Mouse (Mus musculus): Measurements from ENCODE around the gene Gm45837. TPM values are rescaled to one million over a fixed set of nuclear protein-coding genes. Genes with fewer than 3 reads are reported as not detected.

Gm45837 gene
- polyA plus RNA-seq, 1 experiment from 2014 or later = not detected

DNA sequence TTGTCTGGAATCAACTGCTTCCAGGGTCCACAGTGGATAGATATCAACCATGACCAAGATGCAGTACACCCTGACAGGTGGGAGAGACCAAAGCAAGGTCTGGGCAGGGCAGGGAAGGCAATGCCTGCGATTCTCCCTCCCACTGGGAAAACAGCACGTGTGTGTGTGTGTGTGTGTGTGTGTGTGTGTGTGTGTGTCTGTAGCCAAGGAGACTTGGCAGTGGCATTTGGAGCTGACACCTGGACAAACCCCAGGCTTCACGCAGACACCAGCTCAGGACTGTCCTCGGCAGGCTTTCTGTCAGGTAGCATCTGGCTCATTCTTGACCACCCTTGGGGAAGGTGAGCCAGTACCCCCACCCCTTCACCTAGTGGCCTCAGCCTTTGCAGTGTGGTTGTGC is 69.2 kb downstream of the Gm45837 start:
- WGBS = 58% methylated on average over 4 of the region's 4 CpGs
- Histone ChIP-seq H3K9ac (no peak overlapping the region), H3K4me1 (peaks cover 15% of the 10 kb centered on the region), H3K9me3 (no peaks in the 10 kb centered on the region), H3K27me3 (replicated peaks) (0 out of 2 replicates have a peak, but pooled peaks cover 18% of the 10 kb centered on the region), H3K4me3 (no peak overlapping the region), H3K4me2 (no peak overlapping the region), H3K27ac (replicated peaks) (no peak overlapping the region), H3K36me3 (no peaks in the 10 kb centered on the region)
- no peak for ATAC-seq (ENCODE audit: extremely low read depth, insufficient number of reproducible peaks, low FRiP score, low TSS enrichment)

- 68% methylated on average over 6 of the region's 6 CpGs for WGBS
- Histone ChIP-seq H3K4me3 (no peak overlapping the region), H3K27ac (replicated peaks) (no peak overlapping the region), H3K4me1 (peaks cover 15% of the 10 kb centered on the region), H3K9me3 (no peaks in the 10 kb centered on the region), H3K27me3 (replicated peaks) (0 out of 2 replicates have a peak, but pooled peaks cover 13% of the 10 kb centered on the region), H3K4me2 (no peak overlapping the region), H3K36me3 (no peaks in the 10 kb centered on the region), H3K9ac (no peak overlapping the region)
- no peak for ATAC-seq (ENCODE audit: extremely low read depth, insufficient number of reproducible peaks, low FRiP score, low TSS enrichment)
Observed at GRCm38 (mm10) chr7:101480671-101481070, 70.0 kb downstream of the Gm45837 start.

- Histone ChIP-seq H3K9ac (no peak overlapping the region), H3K27me3 (replicated peaks) (0 out of 2 replicates have a peak, but pooled peaks cover 8% of the 10 kb centered on the region), H3K27ac (replicated peaks) (no peak overlapping the region), H3K36me3 (no peaks in the 10 kb centered on the region), H3K4me1 (peaks cover 15% of the 10 kb centered on the region), H3K4me2 (no peak overlapping the region), H3K4me3 (no peak overlapping the region), H3K9me3 (no peaks in the 10 kb centered on the region)
- ATAC-seq (ENCODE audit: extremely low read depth, insufficient number of reproducible peaks, low FRiP score, low TSS enrichment) = no peak
- 57% methylated on average over 8 of the region's 8 CpGs for WGBS
Observed at GRCm38 (mm10) chr7:101481872-101482498, 71.3 kb downstream of the Gm45837 start.

GRCm38 (mm10) chr7:101482499-101483081 is 71.9 kb downstream of the Gm45837 start:
- Histone ChIP-seq H3K4me2 (peak overlapping the region; percentile 41), H3K4me1 (peaks cover 15% of the 10 kb centered on the region), H3K27me3 (replicated peaks) (0 out of 2 replicates have a peak, but pooled peaks cover 7% of the 10 kb centered on the region), H3K36me3 (no peaks in the 10 kb centered on the region), H3K9ac (no peak overlapping the region), H3K27ac (replicated peaks) (no peak overlapping the region), H3K4me3 (no peak overlapping the region), H3K9me3 (no peaks in the 10 kb centered on the region)
- ATAC-seq (ENCODE audit: extremely low read depth, insufficient number of reproducible peaks, low FRiP score, low TSS enrichment) = no peak
- WGBS = 42% methylated on average over 9 of the region's 9 CpGs

- H3K9me3 ChIP-seq = no peaks in the 10 kb centered on the region
- WGBS = 65% methylated on average over 9 of the region's 9 CpGs
- H3K36me3 ChIP-seq = no peaks in the 10 kb centered on the region
- peaks cover 15% of the 10 kb centered on the region for H3K4me1 ChIP-seq
- H3K27ac ChIP-seq (replicated peaks) = no peak overlapping the region
- no peak for ATAC-seq (ENCODE audit: extremely low read depth, insufficient number of reproducible peaks, low FRiP score, low TSS enrichment)
- H3K9ac ChIP-seq = no peak overlapping the region
- H3K4me2 ChIP-seq = no peak overlapping the region
- no peak overlapping the region for H3K4me3 ChIP-seq
- peaks cover 5% of the 10 kb centered on the region; the same call in 1 of the 2 replicates for H3K27me3 ChIP-seq (replicated peaks)
Observed at GRCm38 (mm10) chr7:101483498-101484115, 72.9 kb downstream of the Gm45837 start.

DNA sequence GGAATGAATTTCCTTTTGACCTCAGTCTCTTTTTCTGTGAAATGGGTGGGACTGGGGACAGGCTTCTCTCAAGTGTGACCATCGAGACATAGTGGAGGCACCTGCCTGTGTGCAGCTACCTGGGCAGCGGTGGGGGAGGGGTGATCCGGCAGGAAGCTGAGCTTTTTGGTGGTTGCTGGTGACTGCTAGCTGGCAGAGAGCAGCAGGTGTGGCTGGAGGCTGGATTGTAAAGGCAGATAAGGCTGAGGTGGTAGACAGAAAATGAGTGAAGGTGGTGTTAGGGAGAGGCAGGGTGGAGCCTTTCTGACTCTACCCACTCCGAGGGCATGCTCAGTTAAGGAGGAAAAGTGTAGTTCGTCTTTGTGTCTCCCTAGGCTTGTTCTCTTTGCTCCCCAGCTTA is 76.4 kb downstream of the Gm45837 start:
- Histone ChIP-seq H3K27ac (replicated peaks) (no peak overlapping the region), H3K4me3 (no peak overlapping the region), H3K4me1 (peaks cover 15% of the 10 kb centered on the region), H3K36me3 (no peaks in the 10 kb centered on the region), H3K9ac (no peak overlapping the region), H3K9me3 (no peaks in the 10 kb centered on the region), H3K27me3 (replicated peaks) (no peaks in the 10 kb centered on the region; the same call in 1 of the 2 replicates), H3K4me2 (no peak overlapping the region)
- WGBS = 73% methylated on average over 5 of the region's 5 CpGs
- no peak for ATAC-seq (ENCODE audit: extremely low read depth, insufficient number of reproducible peaks, low FRiP score, low TSS enrichment)

DNA sequence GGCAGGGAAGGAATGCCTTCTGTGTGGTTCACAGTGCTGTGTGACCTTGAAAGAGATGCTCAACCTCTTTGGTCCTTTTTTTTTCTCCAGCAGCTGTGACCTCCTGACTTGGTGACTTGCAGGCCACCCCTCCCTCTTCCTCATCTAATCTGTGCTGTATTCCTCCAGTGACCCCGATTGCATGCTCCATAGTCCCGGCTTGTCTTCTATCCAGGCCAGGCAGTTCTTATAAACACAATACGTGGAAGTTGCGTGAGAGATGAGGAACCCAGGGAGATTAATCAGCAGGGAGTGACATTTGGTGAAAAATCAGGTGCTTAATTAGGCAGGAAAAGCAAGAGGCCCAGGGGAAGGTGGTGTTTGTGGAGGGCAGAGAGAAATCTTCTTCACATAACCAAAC is 80.3 kb downstream of the Gm45837 start:
- Histone ChIP-seq H3K4me1 (no peaks in the 10 kb centered on the region), H3K4me2 (no peak overlapping the region), H3K4me3 (no peak overlapping the region), H3K27me3 (replicated peaks) (peaks cover 1% of the 10 kb centered on the region), H3K9ac (no peak overlapping the region), H3K27ac (replicated peaks) (no peak overlapping the region), H3K36me3 (no peaks in the 10 kb centered on the region), H3K9me3 (no peaks in the 10 kb centered on the region)
- WGBS = 47% methylated on average over 4 of the region's 4 CpGs
- no peak for ATAC-seq (ENCODE audit: extremely low read depth, insufficient number of reproducible peaks, low FRiP score, low TSS enrichment)

DNA sequence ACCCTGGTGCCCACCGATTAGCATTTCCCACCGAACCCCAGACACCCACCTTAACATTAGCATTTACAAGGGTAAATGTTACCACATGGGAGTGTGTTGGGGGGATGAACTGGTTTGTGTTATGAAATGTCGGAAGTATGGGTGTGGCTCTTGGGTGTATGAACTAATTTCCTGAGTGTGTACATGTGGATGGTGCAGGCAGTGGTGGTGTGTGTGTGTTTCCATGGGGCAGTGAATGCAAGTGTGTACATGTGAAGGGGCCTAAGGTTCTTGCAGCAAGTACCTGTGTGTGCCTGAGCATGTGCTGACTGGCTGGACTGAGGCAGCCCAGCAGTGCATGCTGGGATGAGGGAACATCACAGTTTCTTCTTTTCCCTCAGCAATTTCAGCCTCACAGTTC is 87.7 kb downstream of the Gm45837 start:
- H3K9ac ChIP-seq = no peak overlapping the region
- H3K4me1 ChIP-seq = no peaks in the 10 kb centered on the region
- no peaks in the 10 kb centered on the region; the same call in 1 of the 2 replicates for H3K9me3 ChIP-seq
- ATAC-seq (ENCODE audit: extremely low read depth, insufficient number of reproducible peaks, low FRiP score, low TSS enrichment) = no peak
- peaks cover 66% of the 10 kb centered on the region for H3K27me3 ChIP-seq (replicated peaks)
- H3K27ac ChIP-seq (replicated peaks) = no peak overlapping the region
- WGBS = 72% methylated on average over 3 of the region's 3 CpGs
- H3K4me3 ChIP-seq = no peak overlapping the region
- H3K4me2 ChIP-seq = no peak overlapping the region
- no peaks in the 10 kb centered on the region for H3K36me3 ChIP-seq

DNA sequence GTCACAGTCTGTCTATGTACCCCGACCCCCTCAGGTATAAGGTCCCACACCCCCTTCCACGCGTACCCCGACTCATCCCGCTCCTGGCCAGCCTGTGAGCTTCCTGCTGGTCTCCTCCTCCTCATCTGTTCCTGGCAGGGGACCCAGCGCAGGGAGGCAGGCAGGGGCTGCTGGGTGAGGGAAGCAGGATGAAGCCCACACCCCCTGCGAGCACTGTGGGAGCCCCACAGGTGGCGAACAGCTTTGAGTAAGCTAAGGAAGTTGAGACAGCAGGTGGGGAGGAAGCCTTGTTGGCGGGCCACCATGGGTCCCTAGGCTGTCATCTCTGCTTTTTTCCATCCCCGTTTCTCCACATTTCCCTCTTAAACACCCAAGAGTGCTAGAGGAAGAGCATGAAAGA is 88.6 kb downstream of the Gm45837 start:
- Histone ChIP-seq H3K4me3 (no peak overlapping the region), H3K27me3 (replicated peaks) (peaks cover 75% of the 10 kb centered on the region), H3K4me2 (no peak overlapping the region), H3K9ac (no peak overlapping the region), H3K9me3 (no peaks in the 10 kb centered on the region; the same call in 1 of the 2 replicates), H3K36me3 (no peaks in the 10 kb centered on the region), H3K27ac (replicated peaks) (no peak overlapping the region), H3K4me1 (peaks cover 8% of the 10 kb centered on the region)
- no peak for ATAC-seq (ENCODE audit: extremely low read depth, insufficient number of reproducible peaks, low FRiP score, low TSS enrichment)
- WGBS = 32% methylated on average over 10 of the region's 10 CpGs

DNA sequence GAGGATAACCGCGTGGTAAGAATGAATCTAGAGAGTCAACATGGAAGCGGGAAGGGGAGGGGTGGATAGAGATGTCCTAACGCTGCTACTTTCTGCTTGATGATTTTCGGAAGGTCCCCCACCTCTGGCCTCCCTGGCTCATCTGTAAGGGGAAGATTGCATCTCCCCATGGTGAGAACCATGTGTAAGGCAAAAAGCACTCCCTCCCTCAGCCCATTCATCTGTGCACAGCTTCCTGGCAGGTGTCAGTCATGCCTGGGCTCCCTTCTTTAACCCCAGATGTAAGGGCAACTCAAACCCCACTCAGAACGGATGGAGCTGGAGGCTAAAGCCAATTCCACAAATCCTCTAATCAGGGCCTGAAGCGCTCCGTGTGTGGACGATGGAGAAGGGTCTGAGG is 89.0 kb downstream of the Gm45837 start:
- H3K27ac ChIP-seq (replicated peaks) = no peak overlapping the region
- H3K9me3 ChIP-seq = no peaks in the 10 kb centered on the region; the same call in 1 of the 2 replicates
- H3K4me3 ChIP-seq = no peak overlapping the region
- H3K4me1 ChIP-seq = peaks cover 12% of the 10 kb centered on the region
- H3K4me2 ChIP-seq = no peak overlapping the region
- ATAC-seq (ENCODE audit: extremely low read depth, insufficient number of reproducible peaks, low FRiP score, low TSS enrichment) = no peak
- no peaks in the 10 kb centered on the region for H3K36me3 ChIP-seq
- 60% methylated on average over 9 of the region's 9 CpGs for WGBS
- peaks cover 79% of the 10 kb centered on the region for H3K27me3 ChIP-seq (replicated peaks)
- no peak overlapping the region for H3K9ac ChIP-seq

DNA sequence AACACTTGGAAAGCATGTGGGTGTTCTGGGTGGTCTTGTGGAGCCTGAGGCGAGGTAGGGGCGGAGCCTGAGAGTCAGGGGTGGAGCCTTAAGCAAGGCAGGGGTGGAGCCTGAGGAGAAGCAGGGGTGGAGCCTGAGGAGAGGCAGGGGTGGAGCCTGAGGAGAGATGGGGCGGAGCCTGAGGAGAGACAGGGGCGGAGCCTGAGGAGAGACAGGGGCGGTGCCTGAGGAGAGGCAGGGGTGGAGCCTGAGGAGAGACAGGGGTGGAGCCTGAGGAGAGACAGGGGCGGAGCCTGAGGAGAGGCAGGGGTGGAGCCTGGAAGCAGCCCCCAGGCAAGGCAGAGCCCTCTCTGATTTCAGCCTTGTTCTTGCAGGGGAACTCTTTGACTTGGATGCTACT is 90.5 kb downstream of the Gm45837 start:
- Histone ChIP-seq H3K27me3 (replicated peaks) (peaks cover 91% of the 10 kb centered on the region), H3K9me3 (no peaks in the 10 kb centered on the region; the same call in 1 of the 2 replicates), H3K4me3 (no peak overlapping the region), H3K27ac (replicated peaks) (no peak overlapping the region), H3K36me3 (no peaks in the 10 kb centered on the region), H3K4me1 (peaks cover 15% of the 10 kb centered on the region), H3K4me2 (no peak overlapping the region), H3K9ac (no peak overlapping the region)
- ATAC-seq (ENCODE audit: extremely low read depth, insufficient number of reproducible peaks, low FRiP score, low TSS enrichment) = no peak
- 57% methylated on average over 6 of the region's 6 CpGs for WGBS
